Mouse (Mus musculus): ENCODE measurements around the gene Klra3. TPM values are rescaled to one million over a fixed set of nuclear protein-coding genes. Genes with fewer than 3 reads are reported as not detected.

Klra3 gene
- under 1 TPM; 0.53 to 0.66 TPM for total RNA-seq (2023)

GRCm38 (mm10) chr6:130337411-130337810, at the start of gene Klra3:
TSS of gene Klra3 (minus strand) at chr6:130337574.

GRCm38 (mm10) chr6:130386750-130387149, 49.4 kb upstream of the Klra3 start, which contains the start of gene Klra1:
TSS of gene Klra1 (minus strand) at chr6:130386874.

GRCm38 (mm10) chr6:130281828-130282227, 55.5 kb downstream of the Klra3 start, which contains the start of gene Klra10:
TSS of gene Klra10 (minus strand) at chr6:130281928.

Other genes with a start within 250 kb of the Klra3 start
- 1 to 10 TPM; 1.2 to 1.4 TPM for gene Klra8, start 207.7 kb downstream of the Klra3 start, total RNA-seq (2023)
- gene Klra9, start 144.5 kb downstream of the Klra3 start, total RNA-seq (2023) = under 1 TPM; 0.39 to 0.62 TPM
- not detected for gene Klra7, start 104.3 kb downstream of the Klra3 start, total RNA-seq (2023)
- gene Klra10, start 55.6 kb downstream of the Klra3 start, total RNA-seq (2023) = 1 to 10 TPM; 1.9 TPM
- not detected for gene Klra1, start 49.3 kb upstream of the Klra3 start, total RNA-seq (2023)